In the genomic region with DNA sequence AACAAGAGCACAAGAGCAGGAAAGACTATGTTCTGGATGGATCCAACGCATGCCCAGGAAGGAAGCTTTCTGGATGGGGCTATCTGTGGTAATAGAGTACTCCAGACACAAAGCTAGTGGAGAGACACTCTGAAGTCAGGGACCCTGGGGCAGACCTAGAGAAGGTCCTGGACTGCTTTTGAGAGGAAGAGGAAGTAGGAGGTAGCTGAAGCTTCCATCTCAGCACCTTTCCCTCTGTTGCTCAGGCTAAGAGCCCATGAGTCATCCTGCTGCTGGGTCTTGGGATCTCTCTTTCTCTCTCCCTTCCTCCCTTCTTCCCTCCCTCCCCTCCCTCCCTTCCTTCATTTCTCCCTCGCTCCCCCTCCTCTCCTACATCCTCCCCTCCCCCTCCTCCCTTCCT, we compare ENCODE assay signal across 25 mouse cellular contexts.
DNase-seq lines count a peak whose midpoint lies in the region; ATAC-seq and TF ChIP-seq lines count a peak whose summit lies in the region.
"Had no signal": no experiment of that assay in that cellular context is flagged by ENCODE, and none has a peak within 500 bp of the region (broad histone marks: within the 10 kb centered on the region; RNA-seq: fewer than 3 reads in every experiment).

No protein-coding gene starts in this region.

- no peaks in the 10 kb centered on the region for H3K79me2 ChIP-seq in macrophage (ENCODE audit: inconsistent target)

- no peak for DNase-seq in gastrocnemius, postnatal 4 days (ENCODE audit: low spot score in 2 of 2)
- DNase-seq in retina, postnatal 1 day = no peak
- DNase-seq in spleen, postnatal 14 days (ENCODE audit: low spot score in 2 of 2) = no peak
- no peak for DNase-seq in Muller cell, postnatal 12 days (ENCODE audit: inconsistent ontology term)
- DNase-seq: adrenal gland, adult 8-10 months; adrenal gland, postnatal 14 days; cerebellum, adult 11-12 months; cerebellum, adult 2 months; cerebellum, adult 9-10 months; cerebellum, postnatal 10 days; cerebellum, postnatal 25 days; embryo, embryonic 11 days; forebrain, postnatal 0 days had no signal

- no peak overlapping the region for H3K4me3 ChIP-seq in bone marrow macrophage, adult 2 months (ENCODE audit: insufficient read depth, low read length)
- no peak overlapping the region for H3K4me3 ChIP-seq in macrophage (ENCODE audit: inconsistent target)
- peak overlapping the region; percentile 5 for H3K4me3 ChIP-seq in megakaryocyte, embryonic 14.5 days (replicated peaks)
- H3K4me3 ChIP-seq: embryonic facial prominence, embryonic 13.5 days; embryonic facial prominence, embryonic 15.5 days; erythroblast, embryonic 14.5 days; forebrain, embryonic 10.5 days; forebrain, embryonic 12.5 days; forebrain, embryonic 15.5 days had no signal

- WGBS in macrophage (ENCODE audit: missing documents) = 100% methylated on average over 1 of the region's 2 CpGs

- H3K4me1 ChIP-seq in bone marrow macrophage, adult 2 months (ENCODE audit: control insufficient read depth, insufficient read depth, low read length) = peaks cover 54% of the 10 kb centered on the region
- peaks cover 70% of the 10 kb centered on the region for H3K4me1 ChIP-seq in megakaryocyte, embryonic 14.5 days
- H3K4me1 ChIP-seq: embryonic facial prominence, embryonic 13.5 days; embryonic facial prominence, embryonic 15.5 days; forebrain, embryonic 10.5 days; forebrain, embryonic 12.5 days; forebrain, embryonic 15.5 days had no signal

- H3K27ac ChIP-seq in bone marrow macrophage, adult 2 months (ENCODE audit: insufficient read depth, low read depth, low read length) = peak overlapping the region; percentile 20; the same call in 1 of the 2 replicates
- peak overlapping the region; percentile 42 for H3K27ac ChIP-seq in macrophage
- H3K27ac ChIP-seq: embryonic facial prominence, embryonic 13.5 days; embryonic facial prominence, embryonic 15.5 days; forebrain, embryonic 10.5 days; forebrain, embryonic 12.5 days; forebrain, embryonic 15.5 days had no signal

- peaks cover 12% of the 10 kb centered on the region for H3K9me3 ChIP-seq in megakaryocyte, embryonic 14.5 days
- H3K9me3 ChIP-seq: embryonic facial prominence, embryonic 15.5 days; forebrain, embryonic 12.5 days; forebrain, embryonic 15.5 days had no signal

- TF ChIP-seq CTCF in bone marrow macrophage, adult 2 months (IDR thresholded peaks at IDR 0.05; ENCODE audit: low read depth, low read length) = no peak

- ATAC-seq in common myeloid progenitor, adult 5-6 weeks (replicated peaks; ENCODE audit: low read depth, poor library complexity, severe bottlenecking) = 0 out of 2 replicates have a peak, but pooled peaks have one; percentile 39
- ATAC-seq: activated CD4-positive, CD25-positive, alpha-beta regulatory T cell, adult 4 months; forebrain, embryonic 15.5 days; forebrain, postnatal 0 days; Patski had no signal

- no peaks in the 10 kb centered on the region for H3K27me3 ChIP-seq in megakaryocyte, embryonic 14.5 days (replicated peaks)
- H3K27me3 ChIP-seq: embryonic facial prominence, embryonic 13.5 days; embryonic facial prominence, embryonic 15.5 days; forebrain, embryonic 12.5 days; forebrain, embryonic 15.5 days; Patski had no signal

- TF ChIP-seq POLR2A in bone marrow macrophage, adult 2 months (IDR thresholded peaks at IDR 0.05; ENCODE audit: borderline replicate concordance, low read depth, low read length) = no peak

- H3K36me3 ChIP-seq in macrophage (ENCODE audit: inconsistent target) = no peaks in the 10 kb centered on the region
- H3K36me3 ChIP-seq in megakaryocyte, embryonic 14.5 days (replicated peaks; ENCODE audit: low read length) = peaks cover 8% of the 10 kb centered on the region
- H3K36me3 ChIP-seq: embryonic facial prominence, embryonic 13.5 days; embryonic facial prominence, embryonic 15.5 days; forebrain, embryonic 10.5 days; forebrain, embryonic 12.5 days; forebrain, embryonic 15.5 days had no signal
